Mouse (Mus musculus) C2C12 (cell line): ENCODE data around the gene Rai14.

Experiments used
- CTCF ChIP-seq: IDR thresholded peaks from one replicate; pipeline ENCODE4 v1.5.1; 2011; ENCODE audit not compliant: control insufficient read depth, insufficient read depth, insufficient read length
- FOSL1 ChIP-seq: IDR thresholded peaks from one replicate; pipeline ENCODE4 v1.8.0; 2011; ENCODE audit warnings: mild to moderate bottlenecking, low read length; ENCODE audit not compliant: poor library complexity, insufficient read depth, severe bottlenecking
- MYOD1 ChIP-seq: IDR thresholded peaks from one replicate; pipeline ENCODE4 v1.6.1; 2011; ENCODE audit warnings: low read depth; ENCODE audit not compliant: control insufficient read depth, insufficient read length
- MYOG ChIP-seq: IDR thresholded peaks from one replicate; pipeline ENCODE4 v1.6.1; 2011; ENCODE audit not compliant: control insufficient read depth, insufficient read length; ENCODE audit errors: extremely low read depth
- USF1 ChIP-seq: IDR thresholded peaks from one replicate; pipeline ENCODE4 v1.6.1; 2011; ENCODE audit warnings: low read depth, mild to moderate bottlenecking, control low read depth, moderate library complexity

DNA sequence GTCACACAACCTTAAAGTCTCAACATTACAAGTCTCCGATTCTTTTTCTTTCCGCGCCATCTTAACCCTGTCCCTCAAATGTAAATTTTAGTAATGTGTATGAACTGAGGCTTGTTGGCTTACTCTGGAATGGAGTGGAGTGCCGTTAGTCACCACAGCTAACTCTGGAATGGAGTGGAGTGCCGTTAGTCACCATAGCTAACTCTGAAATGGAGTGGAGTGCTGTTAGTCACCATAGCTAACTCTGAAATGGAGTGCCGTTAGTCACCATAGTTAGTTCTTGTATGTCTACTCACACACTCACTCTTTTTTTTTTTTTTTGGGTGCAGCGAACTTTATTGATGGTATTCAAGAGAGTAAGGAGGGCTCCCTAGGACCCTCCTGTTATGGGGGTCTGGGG, 154.4 kb downstream of the Rai14 start:
- TF ChIP-seq CTCF (no peak), FOSL1 (no peak), USF1 (no peak), MYOD1 (no peak), MYOG (no peak)
